Mouse (Mus musculus) cerebellum, postnatal 25 days (tissue): ENCODE measurements around the gene A230050P20Rik.
A peak's percentile ranks its signal among the peaks of the same experiment; 100 is the strongest.
"Not testable (repeated sequence)": the region's sequence is repeated elsewhere in the genome, so short reads cannot be mapped to it uniquely, and the experiment has no call there.

Experiments used
- DNase-seq, 2 experiments: peaks; one replicate each; pipeline ENCODE4 v3.0.0; 2021; ENCODE audit warnings: mixed read lengths in 2 of 2

Gene A230050P20Rik

GRCm38 (mm10) chr9:20868448-20869001, at the start of gene A230050P20Rik:
TSS of gene A230050P20Rik (plus strand) at chr9:20868642.
- peak; percentile 69 to 80 for DNase-seq

- no peak for DNase-seq
Measured at GRCm38 (mm10) chr9:20820001-20820400, 48.4 kb upstream of the A230050P20Rik start.

DNA sequence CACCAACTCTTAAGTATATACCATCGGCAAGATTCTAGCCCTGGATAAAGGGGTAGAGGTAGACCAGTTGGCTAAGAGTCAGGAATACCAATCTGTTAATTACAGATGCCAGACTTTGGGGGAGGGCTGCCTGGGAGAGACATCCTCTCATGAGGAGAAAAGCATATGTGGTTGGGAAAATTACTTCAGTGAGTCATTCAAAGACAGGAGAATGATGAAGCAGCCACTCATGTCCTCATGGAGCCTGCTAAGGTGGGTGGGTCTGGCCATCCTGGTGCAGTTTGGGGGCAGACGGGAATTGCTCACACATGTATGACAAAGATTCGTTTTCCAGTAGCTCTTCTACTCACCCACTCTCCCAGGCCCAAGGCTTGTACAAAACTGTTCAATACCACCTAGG, 45.6 kb upstream of the A230050P20Rik start:
- no peak for DNase-seq

DNA sequence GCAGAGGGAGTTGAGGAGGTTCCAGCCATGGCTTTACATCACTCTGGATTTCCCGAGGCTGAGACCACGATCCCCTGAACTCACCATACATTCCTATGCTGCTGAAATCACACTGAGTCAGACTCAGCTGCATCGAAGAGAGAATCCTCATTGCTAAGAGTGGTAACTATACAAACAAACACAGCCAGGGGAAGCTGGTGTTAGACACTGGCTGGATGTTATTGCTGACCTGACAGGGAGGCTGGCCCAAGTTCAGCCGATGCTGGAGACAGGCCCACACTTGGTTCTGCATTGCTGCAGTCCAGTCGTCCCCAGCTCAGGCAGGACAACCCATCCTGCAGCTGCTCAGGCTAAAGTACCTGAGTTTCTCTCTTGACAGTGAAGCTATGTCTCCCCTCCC, 42.7 kb upstream of the A230050P20Rik start:
- no peak for DNase-seq

DNA sequence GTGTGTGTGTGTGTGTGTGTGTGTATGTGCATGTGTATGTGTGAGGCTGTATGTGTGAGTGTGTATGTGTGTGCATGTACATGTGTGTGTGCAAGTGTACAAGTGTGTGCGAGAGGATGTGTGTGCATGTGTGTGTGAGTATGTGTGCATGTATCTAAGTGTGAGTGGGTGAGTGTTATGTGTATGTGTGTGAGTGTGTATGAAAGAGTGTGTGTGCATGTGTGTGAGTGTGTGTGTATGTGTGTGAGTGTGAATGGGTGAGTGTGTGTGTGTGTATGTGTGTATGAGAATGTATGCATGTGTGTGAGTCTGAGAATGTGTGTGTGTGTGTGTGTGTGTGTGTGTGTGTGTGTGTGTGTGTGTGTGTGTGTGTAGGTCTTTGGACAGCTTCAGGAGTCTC, 40.3 kb upstream of the A230050P20Rik start:
- no peak for DNase-seq

DNA sequence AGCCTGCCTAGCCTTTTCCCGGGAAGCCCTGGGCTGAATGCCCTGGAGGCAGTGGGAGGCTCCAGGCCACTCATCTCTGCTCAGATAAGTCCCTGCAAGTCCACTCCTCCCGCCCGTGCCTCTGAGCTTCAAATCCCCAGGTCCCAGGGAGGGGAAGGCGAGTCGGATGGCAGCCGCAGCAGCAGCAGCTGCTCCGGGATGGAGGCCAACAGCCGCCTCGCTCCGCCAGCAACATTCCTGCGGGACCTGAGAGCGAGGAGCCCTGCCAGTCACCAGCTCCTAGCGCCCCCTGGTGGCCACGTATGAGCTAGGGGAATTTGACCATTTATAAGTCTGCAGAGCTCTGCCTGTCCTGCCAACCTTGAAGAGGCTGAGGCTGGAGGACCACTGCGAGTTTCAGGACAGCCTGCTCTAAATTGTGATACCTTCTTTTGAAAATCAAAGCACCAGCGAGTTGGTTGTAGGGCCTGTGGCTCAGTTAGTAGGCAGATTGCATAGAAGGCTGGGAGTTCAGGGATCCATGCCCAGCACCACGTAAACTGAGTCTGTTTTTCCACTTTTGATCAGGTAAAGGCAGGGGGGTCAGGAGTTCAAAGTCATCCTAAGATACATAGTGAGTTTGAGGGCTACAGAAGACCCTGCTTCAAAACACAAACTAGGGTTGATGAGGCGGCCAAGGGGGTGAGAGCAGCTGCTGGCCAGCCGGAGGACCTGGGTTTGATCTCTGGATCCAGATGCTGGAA, 37.4 kb upstream of the A230050P20Rik start:
- peak; percentile 93 to 96 for DNase-seq

- DNase-seq = no peak
Measured at GRCm38 (mm10) chr9:20834881-20835280, 33.6 kb upstream of the A230050P20Rik start.

- DNase-seq = not testable (repeated sequence)
Measured at GRCm38 (mm10) chr9:20835431-20835954, 32.9 kb upstream of the A230050P20Rik start.

- no peak for DNase-seq
Measured at GRCm38 (mm10) chr9:20837184-20837947, 31.1 kb upstream of the A230050P20Rik start.

GRCm38 (mm10) chr9:20838931-20839330, 29.5 kb upstream of the A230050P20Rik start:
- peak; percentile 8 to 42 for DNase-seq

GRCm38 (mm10) chr9:20842211-20842610, 26.2 kb upstream of the A230050P20Rik start:
- no peak for DNase-seq

DNA sequence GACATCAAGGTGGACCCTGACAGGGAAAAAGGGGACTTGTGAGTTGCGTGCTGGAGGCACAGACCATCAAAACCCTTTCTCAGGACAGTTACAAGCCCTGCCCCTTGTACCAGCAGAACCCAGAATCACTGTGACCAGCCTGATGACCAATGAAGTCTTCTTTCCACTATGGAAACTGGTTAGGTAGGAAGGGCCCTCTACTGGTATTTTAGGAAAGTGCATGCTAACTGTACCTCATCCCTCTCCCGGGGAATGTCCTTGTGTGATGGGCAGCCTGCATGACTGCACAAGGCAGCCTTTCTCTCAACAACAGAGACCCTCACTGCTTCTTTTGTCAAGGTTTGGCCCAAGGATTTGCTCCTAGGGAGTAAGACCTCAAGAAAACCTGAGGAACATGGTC, 25.8 kb upstream of the A230050P20Rik start:
- DNase-seq = peak in 1 of 2 experiments; percentile 20

DNA sequence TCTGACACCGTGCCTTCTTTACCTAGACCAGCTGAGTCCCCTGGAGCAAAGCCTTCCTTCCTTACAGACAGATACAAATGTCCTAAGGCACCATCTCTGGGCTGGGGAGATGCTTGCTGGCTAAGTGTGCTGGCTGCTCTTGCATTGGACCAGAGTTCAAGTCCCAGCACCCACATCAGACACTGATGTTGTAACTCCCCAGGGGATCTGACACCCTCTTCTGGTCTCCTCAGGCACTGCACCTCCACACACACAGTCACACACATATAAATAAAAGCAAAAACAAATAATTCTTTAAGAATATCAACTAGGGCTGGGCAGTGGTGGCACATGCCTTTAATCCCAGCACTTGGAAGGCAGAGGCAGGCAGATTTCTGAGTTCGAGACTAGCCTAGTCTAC, 18.3 kb upstream of the A230050P20Rik start:
- no peak for DNase-seq

DNA sequence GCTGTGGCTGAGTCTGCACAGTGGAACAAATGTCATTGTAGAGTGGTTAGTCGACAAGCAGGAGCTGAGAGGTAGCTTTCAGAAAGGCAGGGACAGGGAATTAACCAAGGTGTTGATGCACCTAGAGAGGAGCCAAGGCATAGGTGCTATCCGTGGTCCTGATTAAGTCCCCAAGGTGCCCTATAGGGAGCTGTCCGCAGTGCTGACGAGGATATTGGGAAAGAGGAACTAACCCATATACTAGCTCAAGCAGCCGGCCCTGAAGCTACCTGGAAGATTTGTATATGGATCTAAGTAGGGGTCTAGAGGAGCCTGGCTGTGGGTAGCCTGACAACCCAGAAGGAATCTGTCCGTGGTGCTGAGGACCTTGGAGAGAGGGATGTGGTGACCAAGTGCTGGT, 11.3 kb upstream of the A230050P20Rik start:
- no peak for DNase-seq

DNA sequence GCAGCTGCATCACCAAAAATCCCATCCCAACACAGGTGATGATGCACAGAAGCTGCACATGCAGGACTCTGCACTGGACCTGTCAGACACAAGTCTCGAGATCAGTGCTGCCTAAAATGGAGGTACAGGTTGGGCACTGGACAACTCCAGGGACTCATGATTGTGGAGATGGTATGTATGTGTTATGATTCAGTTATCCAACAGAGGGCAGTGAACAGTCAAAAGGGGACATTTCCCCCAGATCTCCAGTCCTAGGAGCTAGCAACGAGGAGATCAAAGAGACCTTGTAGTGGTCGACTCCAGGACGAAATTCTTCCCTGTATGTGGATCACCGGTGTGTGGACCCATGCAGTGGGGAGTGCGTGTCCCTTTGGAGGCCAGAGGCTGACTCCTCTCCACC, 8.5 kb upstream of the A230050P20Rik start:
- DNase-seq = no peak

DNA sequence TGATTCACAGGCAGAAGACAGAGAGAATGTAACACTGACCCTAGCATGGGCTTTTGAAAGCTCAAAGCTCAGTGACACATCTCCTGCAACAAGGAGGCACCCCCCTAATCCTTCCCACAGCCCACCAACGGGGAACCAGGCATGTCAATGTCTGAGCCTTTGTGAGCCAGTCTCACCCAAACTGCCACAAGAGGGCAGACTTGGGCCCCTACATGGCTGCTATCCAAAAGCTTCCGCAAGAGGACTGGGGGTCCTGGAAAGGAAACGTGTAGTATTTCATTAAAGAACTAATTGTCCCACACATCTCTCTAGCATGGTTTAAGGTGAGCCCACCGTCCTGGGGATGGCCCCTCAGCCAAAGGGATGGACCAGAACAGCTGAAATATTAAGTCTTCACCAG, 6.6 kb upstream of the A230050P20Rik start:
- DNase-seq = peak; percentile 11 to 38

GRCm38 (mm10) chr9:20862225-20862624, 6.2 kb upstream of the A230050P20Rik start:
- no peak for DNase-seq

DNA sequence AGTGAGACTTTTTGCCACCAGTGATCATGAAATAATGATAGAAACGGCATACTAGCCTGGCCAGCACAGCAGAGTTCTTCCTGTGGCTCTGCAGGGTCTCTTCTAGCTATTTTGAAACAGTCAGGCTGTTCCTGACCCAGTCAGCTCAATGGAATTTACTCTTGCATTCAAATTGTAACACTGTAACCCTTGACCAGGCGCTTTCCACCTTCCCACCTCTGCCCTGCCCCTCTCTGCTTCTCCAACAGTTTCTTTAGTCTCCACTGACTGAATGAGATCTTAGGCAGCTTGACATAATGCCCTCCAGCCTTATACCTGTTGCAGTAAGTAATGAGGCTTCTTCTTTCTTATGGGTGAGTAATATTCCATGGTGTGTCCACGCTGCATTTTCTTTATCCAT, 1.6 kb upstream of the A230050P20Rik start:
- no peak for DNase-seq

DNA sequence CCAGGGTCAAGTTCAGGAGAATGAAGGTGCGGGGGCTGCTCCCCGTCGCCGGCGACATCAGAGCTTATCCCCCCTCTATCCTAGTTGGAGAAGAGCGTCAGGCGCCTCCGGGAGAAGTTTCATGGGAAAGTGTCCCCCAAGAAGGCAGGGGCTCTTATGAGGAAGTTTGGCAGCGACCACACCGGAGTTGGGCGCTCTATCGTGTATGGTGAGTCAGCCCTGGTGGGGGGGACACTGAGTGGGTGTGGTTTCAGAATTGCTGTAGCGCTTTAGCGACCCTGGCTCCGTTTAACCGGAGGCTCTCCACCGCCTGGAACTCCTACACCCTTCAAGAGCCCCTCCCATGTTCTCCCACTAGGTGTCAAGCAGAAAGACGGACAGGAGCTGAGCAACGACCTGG, 804 bp downstream of the A230050P20Rik start:
- DNase-seq = peak in 1 of 2 experiments; percentile 22

GRCm38 (mm10) chr9:20870211-20871173, 2.0 kb downstream of the A230050P20Rik start:
- DNase-seq = peak; percentile 8 to 22

DNA sequence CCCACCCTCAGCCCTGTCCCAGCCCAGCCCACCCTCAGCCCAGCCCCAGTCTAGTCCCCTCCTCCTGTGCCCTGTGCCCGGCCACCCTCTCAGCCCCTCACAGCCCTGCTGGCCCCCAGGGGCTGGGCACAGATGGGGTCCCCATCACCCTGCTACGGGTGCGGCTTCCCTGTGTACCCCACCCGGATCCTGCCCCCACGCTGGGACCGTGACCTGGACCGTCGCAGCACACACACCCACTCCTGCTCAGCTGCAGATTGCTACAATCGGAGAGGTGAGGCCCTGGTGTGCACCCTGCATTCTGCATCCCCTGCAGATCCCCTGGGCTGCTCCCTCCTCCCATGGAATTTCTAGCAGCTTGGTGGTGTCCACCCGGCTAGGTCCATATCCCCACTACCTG, 4.5 kb downstream of the A230050P20Rik start:
- peak in 1 of 2 experiments; percentile 14 for DNase-seq

DNA sequence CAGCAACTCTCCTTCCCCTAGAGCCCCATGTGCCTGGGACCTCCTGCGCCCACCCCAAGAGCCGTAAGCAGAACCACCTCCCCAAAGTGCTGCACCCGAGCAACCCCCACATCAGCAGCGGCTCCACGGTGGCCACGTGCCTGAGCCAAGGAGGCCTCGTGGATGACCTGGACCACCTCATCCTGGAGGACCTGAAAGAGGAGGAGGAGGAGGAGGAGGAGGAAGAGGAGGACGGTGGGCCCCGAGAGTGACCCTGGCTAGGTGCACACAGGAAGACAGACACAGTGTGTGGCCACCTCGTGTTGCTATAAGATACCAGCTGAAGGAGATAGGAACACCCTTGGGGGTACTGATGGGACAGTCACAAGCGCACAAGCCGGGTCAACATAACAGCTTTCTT, 5.1 kb downstream of the A230050P20Rik start:
- DNase-seq = no peak
